Mouse (Mus musculus): Measurements from ENCODE around the gene Rin3.

Gene Rin3

DNA sequence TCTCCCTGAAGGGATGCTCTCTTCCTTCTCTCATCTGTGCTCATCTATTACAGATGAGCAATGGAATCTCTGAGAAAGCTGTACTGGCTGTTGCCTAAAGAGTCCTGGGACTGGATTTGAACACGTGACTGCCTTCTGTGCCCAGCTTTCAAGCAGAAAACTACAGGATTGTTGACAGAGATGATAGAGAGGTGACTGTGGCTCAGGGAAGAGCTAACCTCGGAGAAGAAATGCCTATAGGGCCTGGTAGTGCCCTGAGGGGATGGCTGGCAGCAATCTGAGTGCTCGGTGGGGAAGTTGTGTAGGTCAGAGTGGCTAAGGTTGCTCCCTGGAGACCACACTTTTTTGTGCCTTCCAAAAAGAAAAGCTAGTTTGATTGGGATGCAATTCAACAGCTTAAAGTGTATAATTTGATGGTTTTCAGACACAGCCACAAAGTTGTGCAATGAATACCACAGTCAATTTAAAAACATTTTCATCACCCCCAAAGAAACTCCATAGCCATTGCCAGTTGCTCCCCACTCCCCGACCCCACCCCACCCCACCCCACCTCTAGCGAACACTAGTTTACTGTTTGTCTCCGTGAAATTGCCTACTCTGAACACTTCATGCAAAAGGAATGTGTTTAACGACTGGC, 1.9 kb upstream of the Rin3 start:
- in situ Hi-C loops (cut with MboI), result no loop called here

DNA sequence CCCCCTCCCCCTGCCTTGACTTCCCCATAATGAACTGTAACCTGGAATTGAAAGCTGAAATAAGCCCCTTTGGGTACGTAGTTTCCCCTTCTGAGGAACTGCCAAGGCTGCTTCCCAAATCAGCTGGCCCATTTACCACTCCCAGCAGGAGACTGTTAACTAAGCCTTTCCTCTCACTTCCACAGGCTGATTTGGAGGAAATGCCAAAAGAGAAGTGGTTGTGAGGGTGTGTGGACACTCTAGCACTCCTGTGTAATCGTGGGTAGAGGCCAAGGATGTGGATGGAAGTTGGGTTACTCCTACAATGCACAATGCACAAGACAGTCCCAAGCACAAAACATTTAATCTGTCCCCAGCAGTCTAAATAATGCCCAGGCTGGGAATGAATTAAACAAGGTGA, 722 bp upstream of the Rin3 start:
- in situ Hi-C loops (cut with MboI), result no loop called here

DNA sequence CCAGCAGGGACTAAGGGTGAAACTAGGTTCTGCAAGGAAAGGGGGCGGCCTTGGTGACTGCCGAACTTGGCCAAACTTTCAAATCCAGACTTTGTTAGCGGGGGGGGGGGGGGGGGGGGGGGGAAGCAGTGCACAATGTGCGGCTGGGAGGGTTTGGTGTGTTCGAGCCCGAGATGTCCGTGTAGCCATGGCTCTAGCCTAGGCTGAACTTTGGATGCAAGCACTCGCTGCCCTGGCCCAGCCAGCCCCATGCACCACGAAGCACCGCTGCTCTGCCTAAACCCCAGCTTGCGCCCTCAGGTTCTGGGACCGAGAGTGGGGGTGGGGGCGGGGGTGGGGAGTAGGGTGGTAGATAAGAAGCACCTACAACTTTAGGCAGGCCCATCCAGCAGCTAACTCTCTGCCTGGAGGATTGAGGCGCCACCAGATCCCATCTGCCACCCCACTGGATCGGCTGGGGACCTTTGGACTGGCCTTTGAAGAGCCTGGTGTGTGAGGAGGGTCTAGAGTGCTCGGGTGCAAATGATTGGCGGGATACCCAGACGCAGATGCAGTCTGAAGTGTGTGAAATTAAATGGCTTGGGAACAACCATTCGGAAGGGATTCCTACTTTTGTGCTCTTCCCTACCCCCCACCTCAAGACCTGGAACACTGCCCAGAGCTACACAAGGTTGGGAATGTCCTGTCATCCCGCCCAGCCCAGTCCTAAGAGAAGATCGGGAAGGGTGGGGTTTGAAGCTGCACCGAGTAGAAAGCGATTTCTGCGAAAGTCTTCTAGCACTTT, 827 bp downstream of the Rin3 start:
- in situ Hi-C loops (cut with MboI), result no loop called here

DNA sequence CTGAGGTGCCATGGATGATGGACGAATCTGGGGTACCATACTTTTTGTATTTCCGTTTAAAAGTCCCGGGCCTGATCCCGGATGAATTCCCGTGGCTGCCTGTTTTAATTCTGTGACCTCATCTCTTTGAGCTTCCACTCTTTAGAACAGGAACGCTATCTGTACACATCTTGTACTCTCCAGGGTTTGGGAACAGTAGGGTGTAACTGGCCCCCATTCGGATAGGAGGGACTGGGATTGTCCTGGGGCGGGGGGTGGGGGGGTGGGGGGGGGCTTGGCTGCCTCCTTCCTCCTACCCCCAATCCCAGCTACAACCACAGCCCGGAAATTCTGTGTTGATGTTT, 1.4 kb downstream of the Rin3 start:
- in situ Hi-C loops (cut with MboI), result no loop called here

DNA sequence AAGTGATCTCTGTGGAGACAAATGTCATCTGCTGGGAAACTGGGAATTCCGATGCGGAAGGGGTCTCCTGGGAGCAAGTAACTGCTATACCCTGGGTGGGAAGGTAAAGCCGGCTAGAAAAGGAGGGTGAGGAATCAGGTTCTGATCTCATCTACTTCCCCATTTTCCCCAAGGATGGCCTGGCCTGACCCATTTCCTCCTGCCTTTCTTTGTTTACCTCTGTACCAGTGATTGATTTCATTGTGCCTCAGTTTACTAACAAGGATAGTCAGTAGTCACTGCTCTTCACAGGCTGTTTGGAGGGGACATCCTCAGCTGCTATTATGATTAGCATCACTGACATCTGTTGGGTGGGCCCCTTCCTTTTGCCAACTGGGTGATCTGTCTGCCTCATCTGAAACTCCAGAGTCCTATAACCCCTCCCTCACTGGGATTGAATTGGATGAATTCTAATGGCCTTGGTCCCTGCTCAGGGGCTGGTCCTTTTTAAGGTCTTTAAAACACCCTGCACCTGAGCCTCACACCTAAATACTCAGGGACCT, 1.8 kb downstream of the Rin3 start:
- in situ Hi-C loops (cut with MboI), result no loop called here

DNA sequence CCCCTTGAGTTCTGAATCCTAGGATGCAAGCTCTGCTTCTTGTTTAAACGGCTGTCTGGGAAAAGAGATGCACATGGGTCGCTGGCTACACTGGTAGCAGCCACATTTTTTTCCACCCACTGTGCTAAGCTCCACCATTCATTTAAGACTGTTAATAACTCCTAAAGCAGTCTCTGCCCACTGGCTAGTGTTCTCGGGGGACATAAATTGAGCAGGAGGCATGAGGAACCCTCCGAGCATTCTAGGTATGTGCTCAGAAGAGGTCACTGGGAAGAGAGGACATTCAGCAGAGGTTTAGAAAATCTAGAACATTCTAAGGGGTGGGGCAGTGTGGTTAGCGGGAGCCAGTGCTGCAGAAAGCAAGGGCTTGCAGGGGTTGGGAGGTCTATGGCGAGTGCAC, 2.5 kb downstream of the Rin3 start:
- in situ Hi-C loops (cut with MboI), result no loop called here

DNA sequence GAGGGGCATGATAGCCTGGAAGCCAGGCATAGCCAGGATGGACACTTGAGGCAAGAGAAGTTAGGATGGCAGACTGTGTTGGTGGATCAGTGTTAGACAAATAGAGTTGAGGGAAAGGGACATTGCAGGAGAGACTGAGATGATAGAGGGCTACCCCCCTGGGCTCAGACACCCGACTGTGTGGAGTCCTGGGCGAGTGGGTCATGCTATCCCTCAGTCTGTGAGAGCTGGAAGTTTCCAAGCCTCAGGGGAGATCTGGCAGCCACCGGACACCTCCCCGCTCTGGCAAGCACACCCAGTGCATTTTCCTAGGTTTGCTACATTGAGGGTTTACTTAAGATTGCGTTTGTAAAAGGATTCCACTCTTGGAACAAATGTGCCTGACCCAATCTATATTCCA, 2.9 kb downstream of the Rin3 start:
- in situ Hi-C loops (cut with MboI), result no loop called here

DNA sequence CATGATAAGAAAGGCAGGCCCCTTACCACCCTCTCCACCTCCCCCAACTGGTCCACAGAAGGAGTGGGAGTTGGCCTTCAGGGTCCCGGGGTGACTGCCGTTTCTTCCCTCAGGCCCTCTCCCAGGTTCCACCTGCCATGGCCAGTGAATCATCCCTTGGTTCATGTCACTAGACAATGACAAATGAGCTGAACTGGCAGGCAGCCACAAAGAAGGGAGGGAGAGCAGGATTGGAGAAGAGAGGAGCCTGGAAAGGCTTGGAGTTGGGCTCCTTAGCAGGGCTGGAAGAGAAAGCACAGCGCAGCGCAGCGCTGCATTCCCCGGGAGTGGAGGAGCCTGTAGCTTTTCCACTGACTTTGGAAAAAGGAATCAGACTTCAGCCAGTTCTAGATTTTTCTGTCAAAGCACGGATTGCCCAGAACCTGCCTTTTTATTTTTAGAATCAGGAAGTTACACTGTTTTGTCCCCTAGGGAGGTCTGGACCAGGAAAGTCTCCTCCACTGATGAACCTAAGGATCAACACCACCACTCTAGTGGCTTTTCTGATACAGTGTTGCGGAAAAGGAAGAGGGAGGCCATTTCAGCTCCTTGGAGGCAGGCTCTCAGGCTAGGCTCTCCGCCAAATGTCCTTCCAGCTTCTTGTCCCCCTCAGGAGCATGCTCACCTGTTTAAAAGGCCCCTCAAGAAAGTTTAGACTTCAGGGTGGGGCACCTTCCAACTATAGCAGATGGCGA, 4.0 kb downstream of the Rin3 start:
- in situ Hi-C loops (cut with MboI), result no loop called here

DNA sequence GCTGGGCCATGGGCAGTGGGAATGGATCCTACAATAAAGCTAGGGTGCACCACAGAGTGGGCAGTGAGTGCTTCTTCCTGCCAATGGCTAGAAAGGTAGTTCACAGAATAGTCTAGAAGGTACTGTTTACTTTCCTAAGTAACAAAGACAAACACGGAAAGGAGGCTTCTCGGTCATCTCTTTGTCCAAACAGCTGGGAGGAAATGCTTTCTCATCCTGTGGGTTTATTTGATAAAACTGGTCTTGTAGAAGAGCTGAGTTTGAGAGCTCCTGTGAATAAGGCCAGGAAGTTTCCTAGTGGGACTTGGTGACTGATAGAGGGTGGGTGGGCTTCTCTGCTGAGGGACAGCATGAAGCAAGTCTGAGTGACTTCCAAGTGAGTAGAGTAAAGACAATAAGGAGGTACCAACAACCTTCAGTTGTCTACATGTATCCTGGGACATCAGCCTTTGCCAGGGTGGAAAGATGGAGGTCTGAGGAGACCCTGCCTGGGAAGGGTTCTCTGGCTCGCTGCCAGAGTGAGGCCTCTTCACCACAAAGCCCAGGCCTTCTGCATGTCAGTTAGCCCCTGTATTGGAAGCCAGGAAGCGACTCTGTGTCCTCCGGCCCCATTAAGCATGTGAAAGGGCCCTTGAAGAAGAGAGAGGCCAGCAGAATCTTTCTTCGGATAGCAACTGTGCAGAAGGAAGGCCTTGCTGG, 5.2 kb downstream of the Rin3 start:
- in situ Hi-C loops (cut with MboI), result no loop called here

DNA sequence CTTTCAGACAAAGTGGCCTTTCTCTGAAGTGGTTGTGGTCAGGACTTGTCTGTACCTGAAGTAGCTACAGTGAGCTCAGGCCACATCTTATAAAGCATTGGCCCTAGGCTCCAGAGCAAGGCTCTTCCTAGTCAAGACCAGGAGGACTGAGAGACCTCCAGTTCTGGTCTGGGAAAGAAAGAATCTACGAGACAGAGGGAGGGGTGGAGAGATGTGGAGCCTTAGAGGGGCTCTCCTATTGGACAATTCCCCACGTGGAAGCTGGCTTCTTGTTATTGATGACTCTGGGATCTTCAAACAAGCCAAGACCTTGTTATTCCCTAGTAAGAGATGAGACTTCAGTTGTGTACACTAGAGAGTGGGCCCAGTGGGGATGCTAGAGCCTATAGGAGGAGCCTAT, 6.0 kb downstream of the Rin3 start:
- in situ Hi-C loops (cut with MboI), result no loop called here

DNA sequence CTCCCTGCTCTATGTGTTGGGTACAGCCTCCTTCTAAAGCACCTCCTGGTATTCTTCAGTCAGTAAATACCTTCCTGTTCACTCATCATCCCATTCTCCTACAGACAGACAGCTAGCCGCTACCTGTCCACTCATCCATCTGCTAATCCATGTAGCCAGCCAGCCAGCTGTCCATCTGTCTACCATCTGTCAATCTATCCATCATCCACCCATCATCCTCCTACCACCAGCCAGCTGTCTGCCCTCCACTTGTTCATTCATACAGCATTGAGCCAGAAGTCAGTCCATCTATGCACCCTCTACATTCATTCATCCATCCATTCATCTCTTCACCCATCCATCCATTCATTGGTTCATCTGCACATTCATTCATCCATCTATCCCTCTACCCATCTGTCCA, 6.7 kb downstream of the Rin3 start:
- in situ Hi-C loops (cut with MboI), result no loop called here

DNA sequence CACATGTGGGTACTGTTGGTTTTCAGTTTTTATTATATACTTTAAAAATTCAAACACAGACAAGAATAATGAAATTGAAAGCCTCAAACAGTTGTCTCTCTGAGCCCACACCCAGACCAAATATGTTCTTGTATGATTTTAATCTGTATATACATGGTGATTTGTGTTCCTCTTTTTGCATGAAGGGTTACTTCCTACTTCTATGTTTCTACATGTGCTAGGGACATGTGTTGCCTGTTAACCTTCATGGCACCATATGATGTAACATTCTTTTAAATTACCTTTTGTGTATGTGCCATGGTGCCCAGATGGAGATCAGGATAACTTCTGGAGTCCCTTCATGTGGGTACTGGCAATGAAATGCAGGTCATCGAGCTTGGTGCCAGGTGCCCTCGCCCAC, 7.8 kb downstream of the Rin3 start:
- in situ Hi-C loops (cut with MboI), result no loop called here

DNA sequence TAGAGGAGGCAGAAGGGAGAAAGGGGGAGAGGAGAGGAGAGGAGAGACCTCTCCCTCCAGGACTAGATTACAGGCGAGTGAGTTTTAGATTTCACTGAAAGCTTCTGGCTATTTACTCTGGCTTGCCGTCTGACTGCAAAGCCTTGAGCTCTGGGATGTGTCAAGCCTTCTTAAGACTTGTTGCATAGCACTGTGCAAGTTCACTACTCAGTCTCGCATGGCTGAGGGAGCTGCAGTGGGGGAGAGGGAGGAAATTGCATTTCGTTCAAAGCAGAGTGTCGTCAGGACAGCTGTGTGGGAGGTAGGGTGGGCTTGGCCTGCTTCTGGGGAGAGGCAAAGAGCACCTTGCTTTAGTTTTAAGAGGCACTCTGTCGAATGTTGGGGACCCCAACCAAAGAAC, 8.8 kb downstream of the Rin3 start:
- in situ Hi-C loops (cut with MboI), result no loop called here

DNA sequence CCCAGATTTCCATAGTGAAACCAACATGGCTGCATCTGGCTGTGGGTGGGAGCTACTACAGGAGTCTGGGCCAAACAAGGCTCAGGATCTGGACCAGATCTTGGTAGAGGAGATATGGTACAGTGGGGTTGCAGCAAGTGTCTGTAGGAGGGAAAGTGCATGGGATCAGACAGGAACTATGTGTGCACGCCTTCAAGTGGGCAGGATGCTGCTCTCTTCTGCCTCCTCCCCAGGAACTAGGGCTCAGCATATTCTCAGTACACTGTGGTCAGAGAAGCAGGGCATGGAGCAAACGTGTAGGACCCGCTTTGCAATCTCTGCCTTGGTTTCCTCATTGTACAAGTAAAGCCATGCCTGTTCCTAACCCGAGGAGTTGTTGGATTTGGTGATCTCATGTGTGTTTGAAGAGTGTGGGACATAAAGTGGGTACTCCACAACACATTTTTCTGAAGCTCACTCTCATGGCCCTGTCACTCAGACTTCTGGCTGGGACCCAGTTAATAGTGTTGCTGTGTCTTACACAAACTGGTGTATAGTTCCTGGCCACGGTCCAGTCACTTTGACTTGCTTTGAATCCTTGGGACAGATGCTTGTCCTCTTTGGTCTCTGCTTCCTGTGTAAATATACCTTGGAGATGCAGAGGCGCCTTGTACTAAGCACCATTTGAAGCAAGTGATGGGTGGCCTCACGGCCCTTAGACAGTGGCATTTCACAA, 9.8 kb downstream of the Rin3 start:
- in situ Hi-C loops (cut with MboI), result no loop called here

DNA sequence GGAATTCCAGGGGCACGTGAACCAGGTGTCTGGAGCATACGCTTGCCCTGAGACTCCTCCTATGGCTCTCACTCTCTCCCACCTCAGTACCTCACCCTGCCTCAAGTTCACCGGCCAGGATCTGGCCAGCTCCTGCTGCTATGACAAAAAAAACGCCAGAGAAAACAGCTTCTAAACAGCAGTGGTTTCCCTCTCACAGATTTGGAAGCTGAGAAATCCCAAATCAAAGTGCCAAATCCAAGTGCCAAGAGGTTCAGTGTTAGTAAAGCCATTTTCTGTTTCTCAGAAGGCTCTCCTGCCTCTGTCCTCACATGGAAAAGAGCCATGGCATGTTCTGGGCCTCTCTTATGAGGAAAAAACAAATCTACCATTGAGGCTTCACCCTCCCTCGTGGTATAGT, 11.8 kb downstream of the Rin3 start:
- in situ Hi-C loops (cut with MboI), result no loop called here

DNA sequence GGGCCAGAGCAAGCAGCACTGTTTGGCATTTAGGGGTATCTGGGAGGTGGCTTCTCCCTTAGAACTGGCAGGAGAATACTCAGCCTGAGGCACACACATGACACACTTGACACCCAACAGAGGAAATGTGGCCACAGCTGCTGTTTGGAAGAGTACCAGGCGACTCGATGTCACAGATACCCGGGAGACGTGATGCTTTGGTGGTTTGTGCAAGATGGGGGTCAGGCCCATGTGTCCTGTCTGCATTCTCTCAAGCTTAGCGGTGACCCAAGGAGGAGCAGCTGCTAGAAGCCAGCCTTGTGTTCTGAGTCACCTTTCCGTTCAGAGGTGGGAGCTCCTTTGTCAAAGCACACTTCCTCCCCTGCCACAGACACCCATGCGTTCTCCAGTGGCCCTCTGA, 12.4 kb downstream of the Rin3 start:
- in situ Hi-C loops (cut with MboI), result no loop called here

DNA sequence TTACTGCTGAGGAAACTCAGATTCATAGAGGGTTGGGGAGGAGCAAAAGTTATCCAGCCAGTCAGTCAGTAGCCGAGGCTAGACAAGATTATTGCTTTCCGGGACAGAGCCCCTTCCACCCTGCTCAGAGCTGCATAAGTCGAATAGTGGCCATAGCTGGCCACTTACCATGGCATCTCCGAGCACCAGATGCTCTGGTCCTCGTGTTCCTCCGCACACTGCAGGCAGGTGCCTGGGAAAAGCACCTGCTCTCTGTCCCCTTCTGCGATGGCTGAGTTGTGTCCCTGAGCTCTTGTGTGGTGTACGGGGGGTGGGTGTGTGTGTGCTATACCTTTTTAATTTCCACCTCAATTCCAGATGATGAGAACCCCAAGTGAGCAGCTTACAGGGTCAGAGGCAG, 12.8 kb downstream of the Rin3 start:
- in situ Hi-C loops (cut with MboI), result no loop called here

DNA sequence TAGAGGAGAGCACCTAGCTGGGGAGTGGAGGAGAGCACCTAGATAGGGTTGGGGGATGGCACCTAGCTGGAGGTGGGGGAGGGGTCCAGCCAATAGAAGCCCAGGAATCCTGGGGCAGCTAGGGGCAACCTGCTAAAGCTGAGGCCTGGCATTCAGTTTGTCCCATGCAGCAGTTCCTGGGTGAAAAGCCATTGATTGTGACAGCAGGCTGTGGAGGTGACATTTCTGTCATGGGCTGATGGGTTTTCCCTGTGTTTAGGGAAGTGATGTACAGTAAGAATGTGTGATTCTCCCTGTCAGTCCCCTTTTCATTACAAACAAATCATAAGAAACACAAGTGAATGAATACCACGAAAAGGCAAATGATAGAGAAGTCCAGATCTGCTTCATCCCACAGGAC, 13.5 kb downstream of the Rin3 start:
- in situ Hi-C loops (cut with MboI), result no loop called here

DNA sequence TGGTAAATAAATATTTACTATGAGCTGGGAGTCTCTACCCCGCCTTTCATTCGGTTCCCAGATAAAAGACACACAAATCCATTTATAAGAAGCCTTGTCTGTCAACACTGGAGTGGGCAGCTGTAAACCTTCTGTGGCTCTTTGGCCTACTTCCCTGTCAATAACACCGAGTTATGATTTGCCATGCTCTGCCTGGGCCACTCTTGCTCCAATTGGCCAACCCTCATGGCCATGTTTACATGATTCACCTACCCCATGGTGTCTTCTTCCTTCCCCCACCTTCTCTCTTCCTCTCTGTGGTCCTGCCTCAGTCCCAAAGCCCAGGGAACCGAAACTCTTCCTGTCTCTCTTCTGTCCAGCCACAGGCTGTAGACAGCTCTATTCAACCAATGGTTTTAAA, 14.1 kb downstream of the Rin3 start:
- in situ Hi-C loops (cut with MboI), result no loop called here

DNA sequence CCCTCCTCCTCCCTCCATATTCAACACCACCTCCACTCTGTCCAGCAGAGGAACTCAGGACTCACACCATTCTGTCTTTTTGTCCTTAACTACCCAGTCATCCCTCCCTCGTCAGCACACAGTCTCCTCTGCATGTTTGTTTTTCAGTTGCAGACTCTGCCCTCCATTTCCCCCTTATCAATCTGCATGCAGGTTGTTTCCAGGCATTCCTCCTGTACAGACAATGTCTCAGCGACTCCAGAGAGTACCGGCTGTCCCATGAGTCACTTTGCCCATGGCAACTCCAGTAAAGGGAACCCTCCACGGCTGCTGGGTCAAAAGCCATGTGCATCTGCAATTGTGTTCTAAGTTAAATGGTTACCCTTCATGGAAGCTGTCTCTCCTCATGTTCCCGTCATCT, 16.4 kb downstream of the Rin3 start:
- in situ Hi-C loops (cut with MboI), result no loop called here

DNA sequence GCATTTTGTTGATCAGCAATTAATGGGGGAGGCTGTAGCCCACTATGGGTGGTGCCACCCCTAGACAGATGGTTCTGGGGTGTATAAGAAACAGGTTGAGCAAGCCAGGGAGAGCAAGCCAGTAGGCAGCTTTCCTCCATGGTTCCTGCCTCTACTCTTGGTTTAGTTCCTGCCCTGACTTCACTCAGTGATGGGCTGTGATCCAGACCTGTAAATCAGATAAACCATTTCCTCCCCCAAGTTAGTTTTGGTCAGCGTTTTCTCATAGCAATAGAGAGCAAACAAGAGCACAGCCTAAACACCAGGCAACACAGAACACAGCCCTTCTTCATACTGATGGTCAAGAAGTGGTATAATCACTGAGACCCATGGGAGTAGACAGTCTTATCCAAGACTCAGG, 18.7 kb downstream of the Rin3 start:
- in situ Hi-C loops (cut with MboI), result no loop called here

DNA sequence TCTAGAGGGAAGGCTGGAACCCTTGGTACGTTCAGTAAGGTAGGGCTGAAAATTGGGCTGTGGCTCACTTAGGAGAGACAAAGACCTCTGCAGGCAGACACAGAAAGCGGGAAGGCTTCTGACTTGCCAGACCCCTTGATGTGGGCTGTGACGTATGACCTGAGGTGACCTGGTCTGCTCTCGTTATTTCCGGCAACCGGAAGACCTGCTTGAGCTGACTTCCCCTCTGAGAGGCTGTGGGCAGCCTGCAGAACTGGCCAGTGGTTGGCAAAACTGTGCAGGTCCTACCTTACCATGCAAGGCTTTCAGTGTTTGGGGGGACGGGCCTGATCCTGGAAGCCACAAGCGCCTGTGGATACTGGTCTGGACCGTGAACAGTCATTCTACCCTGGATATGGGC, 19.5 kb downstream of the Rin3 start:
- in situ Hi-C loops (cut with MboI), result no loop called here

Data from mature B cell (primary cell).